Mouse (Mus musculus): ENCODE data around the gene Nlrc5. TPM values are rescaled to one million over a fixed set of nuclear protein-coding genes. Genes with fewer than 3 reads are reported as not detected.
"Not testable (repeated sequence)": the region's sequence is repeated elsewhere in the genome, so short reads cannot be mapped to it uniquely, and the experiment has no call there.

The Nlrc5 gene
- polyA plus RNA-seq, 1 experiment from 2014 or later, result 0.31 TPM

- no peak overlapping the region for H3K4me2 ChIP-seq (ENCODE audit: low read length)
- H3K9me3 ChIP-seq (ENCODE audit: control insufficient read depth, low read length), result no peaks in the 10 kb centered on the region
- H3K27ac ChIP-seq (ENCODE audit: low read depth, low read length), result no peak overlapping the region
- H3K4me3 ChIP-seq (ENCODE audit: low read length), result no peak overlapping the region
- no peak for ATAC-seq
- 81% methylated on average over 12 of the region's 12 CpGs for WGBS
- H3K36me3 ChIP-seq (ENCODE audit: control insufficient read depth, insufficient read depth, low read length), result peaks cover 58% of the 10 kb centered on the region
- no peak overlapping the region for H3K9ac ChIP-seq (ENCODE audit: low read depth, low read length)
- H3K27me3 ChIP-seq (replicated peaks; ENCODE audit: control insufficient read depth, insufficient read depth, low read length), result no peaks in the 10 kb centered on the region
- peaks cover 9% of the 10 kb centered on the region for H3K4me1 ChIP-seq (ENCODE audit: control insufficient read depth, insufficient read depth, low read depth, low read length)
These were observed 42.0 kb upstream of the Nlrc5 start for GRCm38 (mm10) chr8:94392147-94392546.

GRCm38 (mm10) chr8:94392648-94393047 is 41.5 kb upstream of the Nlrc5 start:
- Histone ChIP-seq H3K36me3 (ENCODE audit: control insufficient read depth, insufficient read depth, low read length) (peaks cover 59% of the 10 kb centered on the region), H3K4me1 (ENCODE audit: control insufficient read depth, insufficient read depth, low read depth, low read length) (peaks cover 8% of the 10 kb centered on the region), H3K27me3 (replicated peaks; ENCODE audit: control insufficient read depth, insufficient read depth, low read length) (no peaks in the 10 kb centered on the region), H3K9me3 (ENCODE audit: control insufficient read depth, low read length) (no peaks in the 10 kb centered on the region), H3K27ac (ENCODE audit: low read depth, low read length) (no peak overlapping the region), H3K4me3 (ENCODE audit: low read length) (no peak overlapping the region), H3K4me2 (ENCODE audit: low read length) (no peak overlapping the region), H3K9ac (ENCODE audit: low read depth, low read length) (no peak overlapping the region)
- WGBS, result 73% methylated on average over 6 of the region's 6 CpGs
- no peak for ATAC-seq

- H3K4me1 ChIP-seq (ENCODE audit: control insufficient read depth, insufficient read depth, low read depth, low read length), result no peaks in the 10 kb centered on the region
- H3K4me2 ChIP-seq (ENCODE audit: low read length), result no peak overlapping the region
- no peak for ATAC-seq
- peaks cover 49% of the 10 kb centered on the region for H3K36me3 ChIP-seq (ENCODE audit: control insufficient read depth, insufficient read depth, low read length)
- H3K9ac ChIP-seq (ENCODE audit: low read depth, low read length), result no peak overlapping the region
- WGBS, result 96% methylated on average over 6 of the region's 6 CpGs
- H3K9me3 ChIP-seq (ENCODE audit: control insufficient read depth, low read length), result no peaks in the 10 kb centered on the region
- H3K27ac ChIP-seq (ENCODE audit: low read depth, low read length), result no peak overlapping the region
- no peak overlapping the region for H3K4me3 ChIP-seq (ENCODE audit: low read length)
- no peaks in the 10 kb centered on the region for H3K27me3 ChIP-seq (replicated peaks; ENCODE audit: control insufficient read depth, insufficient read depth, low read length)
These were observed 38.2 kb upstream of the Nlrc5 start for GRCm38 (mm10) chr8:94395851-94396540.

GRCm38 (mm10) chr8:94396964-94397657 is 37.0 kb upstream of the Nlrc5 start:
- ATAC-seq, result peak; percentile 56
- WGBS, result 68% methylated on average over 11 of the region's 11 CpGs
- no peaks in the 10 kb centered on the region for H3K27me3 ChIP-seq (replicated peaks; ENCODE audit: control insufficient read depth, insufficient read depth, low read length)

GRCm38 (mm10) chr8:94398587-94398986 is 35.6 kb upstream of the Nlrc5 start:
- WGBS, result 85% methylated on average over 6 of the region's 6 CpGs
- H3K9ac ChIP-seq (ENCODE audit: low read depth, low read length), result no peak overlapping the region
- no peaks in the 10 kb centered on the region for H3K4me1 ChIP-seq (ENCODE audit: control insufficient read depth, insufficient read depth, low read depth, low read length)
- no peak overlapping the region for H3K27ac ChIP-seq (ENCODE audit: low read depth, low read length)
- H3K4me3 ChIP-seq (ENCODE audit: low read length), result no peak overlapping the region
- ATAC-seq, result no peak
- no peaks in the 10 kb centered on the region for H3K9me3 ChIP-seq (ENCODE audit: control insufficient read depth, low read length)
- peaks cover 28% of the 10 kb centered on the region for H3K36me3 ChIP-seq (ENCODE audit: control insufficient read depth, insufficient read depth, low read length)
- H3K4me2 ChIP-seq (ENCODE audit: low read length), result no peak overlapping the region
- no peaks in the 10 kb centered on the region for H3K27me3 ChIP-seq (replicated peaks; ENCODE audit: control insufficient read depth, insufficient read depth, low read length)

More at GRCm38 (mm10) chr8:94396964-94397657, 37.0 kb upstream of the Nlrc5 start:
- H3K4me3 ChIP-seq (ENCODE audit: low read length), result no peak overlapping the region
- no peak overlapping the region for H3K27ac ChIP-seq (ENCODE audit: low read depth, low read length)
- H3K36me3 ChIP-seq (ENCODE audit: control insufficient read depth, insufficient read depth, low read length), result peaks cover 39% of the 10 kb centered on the region
- H3K4me1 ChIP-seq (ENCODE audit: control insufficient read depth, insufficient read depth, low read depth, low read length), result no peaks in the 10 kb centered on the region
- H3K9ac ChIP-seq (ENCODE audit: low read depth, low read length), result no peak overlapping the region
- H3K4me2 ChIP-seq (ENCODE audit: low read length), result no peak overlapping the region
- no peaks in the 10 kb centered on the region for H3K9me3 ChIP-seq (ENCODE audit: control insufficient read depth, low read length)

- no peak for ATAC-seq
- H3K9me3 ChIP-seq (ENCODE audit: control insufficient read depth, low read length), result no peaks in the 10 kb centered on the region
- H3K4me2 ChIP-seq (ENCODE audit: low read length), result no peak overlapping the region
- H3K4me3 ChIP-seq (ENCODE audit: low read length), result no peak overlapping the region
- H3K27ac ChIP-seq (ENCODE audit: low read depth, low read length), result no peak overlapping the region
- H3K36me3 ChIP-seq (ENCODE audit: control insufficient read depth, insufficient read depth, low read length), result peaks cover 23% of the 10 kb centered on the region
- no peaks in the 10 kb centered on the region for H3K27me3 ChIP-seq (replicated peaks; ENCODE audit: control insufficient read depth, insufficient read depth, low read length)
- WGBS, result 90% methylated on average over 3 of the region's 3 CpGs
- H3K4me1 ChIP-seq (ENCODE audit: control insufficient read depth, insufficient read depth, low read depth, low read length), result no peaks in the 10 kb centered on the region
- no peak overlapping the region for H3K9ac ChIP-seq (ENCODE audit: low read depth, low read length)
These were observed 34.7 kb upstream of the Nlrc5 start for GRCm38 (mm10) chr8:94399361-94399953.

- not testable (repeated sequence) for H3K9ac ChIP-seq (ENCODE audit: low read depth, low read length); H3K4me2 ChIP-seq (ENCODE audit: low read length); H3K27ac ChIP-seq (ENCODE audit: low read depth, low read length); ATAC-seq; H3K4me1 ChIP-seq (ENCODE audit: control insufficient read depth, insufficient read depth, low read depth, low read length); H3K9me3 ChIP-seq (ENCODE audit: control insufficient read depth, low read length); H3K27me3 ChIP-seq (replicated peaks; ENCODE audit: control insufficient read depth, insufficient read depth, low read length); H3K4me3 ChIP-seq (ENCODE audit: low read length)
- peaks cover 18% of the 10 kb centered on the region for H3K36me3 ChIP-seq (ENCODE audit: control insufficient read depth, insufficient read depth, low read length)
- 81% methylated on average over 2 of the region's 2 CpGs for whole genome bisulfite sequencing
These were observed 34.2 kb upstream of the Nlrc5 start for GRCm38 (mm10) chr8:94399957-94400356.

GRCm38 (mm10) chr8:94408443-94409080 is 25.6 kb upstream of the Nlrc5 start:
- WGBS, result 65% methylated on average over 8 of the region's 8 CpGs
- Histone ChIP-seq H3K27me3 (replicated peaks; ENCODE audit: control insufficient read depth, insufficient read depth, low read length) (no peaks in the 10 kb centered on the region), H3K4me2 (ENCODE audit: low read length) (no peak overlapping the region)

GRCm38 (mm10) chr8:94409523-94409922 is 24.6 kb upstream of the Nlrc5 start:
- no peak for ATAC-seq
- Histone ChIP-seq H3K4me1 (ENCODE audit: control insufficient read depth, insufficient read depth, low read depth, low read length) (no peaks in the 10 kb centered on the region), H3K36me3 (ENCODE audit: control insufficient read depth, insufficient read depth, low read length) (no peaks in the 10 kb centered on the region), H3K4me3 (ENCODE audit: low read length) (no peak overlapping the region), H3K27me3 (replicated peaks; ENCODE audit: control insufficient read depth, insufficient read depth, low read length) (no peaks in the 10 kb centered on the region), H3K9ac (ENCODE audit: low read depth, low read length) (no peak overlapping the region), H3K4me2 (ENCODE audit: low read length) (no peak overlapping the region), H3K9me3 (ENCODE audit: control insufficient read depth, low read length) (no peaks in the 10 kb centered on the region), H3K27ac (ENCODE audit: low read depth, low read length) (no peak overlapping the region)
- 85% methylated on average over 7 of the region's 7 CpGs for WGBS

More at GRCm38 (mm10) chr8:94408443-94409080, 25.6 kb upstream of the Nlrc5 start:
- Histone ChIP-seq H3K9me3 (ENCODE audit: control insufficient read depth, low read length) (no peaks in the 10 kb centered on the region), H3K9ac (ENCODE audit: low read depth, low read length) (no peak overlapping the region), H3K36me3 (ENCODE audit: control insufficient read depth, insufficient read depth, low read length) (no peaks in the 10 kb centered on the region), H3K4me1 (ENCODE audit: control insufficient read depth, insufficient read depth, low read depth, low read length) (no peaks in the 10 kb centered on the region), H3K27ac (ENCODE audit: low read depth, low read length) (no peak overlapping the region), H3K4me3 (ENCODE audit: low read length) (no peak overlapping the region)
- ATAC-seq, result no peak

Measured in hindbrain, embryonic 16.5 days (tissue).